Mouse (Mus musculus) intestine, embryonic 15.5 days (tissue): ENCODE results near the gene Vwce. TPM values are rescaled to one million over a fixed set of nuclear protein-coding genes. Genes with fewer than 3 reads are reported as not detected.

Source experiments
- ATAC-seq: fragments of 200-750 bp; cut with Nextera tagmentation; 2 replicates; pipeline ENCODE4 v1.8.0; 2017; ENCODE audit warnings: moderate TSS enrichment, moderate library complexity
- H3K27ac ChIP-seq: fragments of 300-500 bp; sonication (generic); 2 replicates; pipeline ENCODE4 v1.5.1; 2015; ENCODE audit warnings: mild to moderate bottlenecking, inconsistent platforms
- H3K27me3 ChIP-seq: fragments of 300-500 bp; sonication (generic); replicated peaks from 2 replicates; pipeline ENCODE4 v1.6.1; 2015; ENCODE audit warnings: inconsistent platforms
- H3K36me3 ChIP-seq: fragments of 300-500 bp; sonication (generic); 2 replicates; pipeline ENCODE4 v1.6.1; 2015; ENCODE audit warnings: inconsistent platforms
- H3K4me1 ChIP-seq: fragments of 300-500 bp; sonication (generic); replicated peaks from 2 replicates; pipeline ENCODE4 v1.6.1; 2015; ENCODE audit warnings: inconsistent platforms
- H3K4me2 ChIP-seq: fragments of 300-500 bp; sonication (generic); replicated peaks from 2 replicates; pipeline ENCODE4 v1.6.1; 2015; ENCODE audit warnings: mild to moderate bottlenecking, inconsistent platforms
- H3K4me3 ChIP-seq: fragments of 300-500 bp; sonication (generic); replicated peaks from 2 replicates; pipeline ENCODE4 v1.5.1; 2015; ENCODE audit warnings: inconsistent platforms
- H3K9ac ChIP-seq: fragments of 300-500 bp; sonication (generic); 2 replicates; pipeline ENCODE4 v1.6.1; 2015; ENCODE audit warnings: inconsistent platforms
- H3K9me3 ChIP-seq: fragments of 300-500 bp; sonication (generic); 2 replicates; pipeline ENCODE4 v1.6.1; 2016; ENCODE audit warnings: inconsistent platforms
- WGBS: fragments of 180-500 bp; shearing (Covaris S2); methylation state at CpG from one replicate; pipeline ENCODE4 v1.1.7; 2015; 5-methylcytosine and 5-hydroxymethylcytosine counted together
- polyA plus RNA-seq: library from polyadenylated mRNA; unstranded; fragments of >200 nt; fragmentation: Nextera tagmentation; extraction: Ambion mirVana; gene quantifications from 2 replicates; pipeline ENCODE4 v1.2.1, GENCODE M21; 2015

Vwce gene
- polyA plus RNA-seq, 1 experiment from 2014 or later = 3.4 TPM

GRCm38 (mm10) chr19:10604534-10604933, 29.5 kb upstream of the Vwce start:
- peaks cover 26% of the 10 kb centered on the region for H3K4me1 ChIP-seq
- peak overlapping the region; percentile 73 for H3K4me2 ChIP-seq
- peaks cover 15% of the 10 kb centered on the region for H3K36me3 ChIP-seq
- peak overlapping the region; percentile 93 for H3K27ac ChIP-seq
- ATAC-seq = no peak
- peak overlapping the region; percentile 99 for H3K4me3 ChIP-seq
- H3K9ac ChIP-seq = peak overlapping the region; percentile 63
- 43% methylated on average over 3 of the region's 3 CpGs for WGBS
- H3K27me3 ChIP-seq = no peaks in the 10 kb centered on the region
- no peaks in the 10 kb centered on the region for H3K9me3 ChIP-seq

GRCm38 (mm10) chr19:10605293-10605900, 28.6 kb upstream of the Vwce start, which contains the start of the genes Ddb1 and Tkfc:
TSS of gene Ddb1 (plus strand) at chr19:10605327.
TSS of gene Tkfc (minus strand) at chr19:10605654.
- H3K27ac ChIP-seq = peak within 1 kb of the TSS; percentile 93
- peaks cover 26% of the 10 kb centered on the region for H3K4me1 ChIP-seq
- peak; percentile 97 for ATAC-seq
- under 1% methylated on average over 49 of the region's 49 CpGs for WGBS
- H3K27me3 ChIP-seq = no peaks in the 10 kb centered on the region
- H3K9ac ChIP-seq = peak within 1 kb of the TSS; percentile 98
- peak within 1 kb of the TSS; percentile 99 for H3K4me3 ChIP-seq
- peaks cover 15% of the 10 kb centered on the region for H3K36me3 ChIP-seq
- no peaks in the 10 kb centered on the region for H3K9me3 ChIP-seq
- H3K4me2 ChIP-seq = peak within 1 kb of the TSS; percentile 73

DNA sequence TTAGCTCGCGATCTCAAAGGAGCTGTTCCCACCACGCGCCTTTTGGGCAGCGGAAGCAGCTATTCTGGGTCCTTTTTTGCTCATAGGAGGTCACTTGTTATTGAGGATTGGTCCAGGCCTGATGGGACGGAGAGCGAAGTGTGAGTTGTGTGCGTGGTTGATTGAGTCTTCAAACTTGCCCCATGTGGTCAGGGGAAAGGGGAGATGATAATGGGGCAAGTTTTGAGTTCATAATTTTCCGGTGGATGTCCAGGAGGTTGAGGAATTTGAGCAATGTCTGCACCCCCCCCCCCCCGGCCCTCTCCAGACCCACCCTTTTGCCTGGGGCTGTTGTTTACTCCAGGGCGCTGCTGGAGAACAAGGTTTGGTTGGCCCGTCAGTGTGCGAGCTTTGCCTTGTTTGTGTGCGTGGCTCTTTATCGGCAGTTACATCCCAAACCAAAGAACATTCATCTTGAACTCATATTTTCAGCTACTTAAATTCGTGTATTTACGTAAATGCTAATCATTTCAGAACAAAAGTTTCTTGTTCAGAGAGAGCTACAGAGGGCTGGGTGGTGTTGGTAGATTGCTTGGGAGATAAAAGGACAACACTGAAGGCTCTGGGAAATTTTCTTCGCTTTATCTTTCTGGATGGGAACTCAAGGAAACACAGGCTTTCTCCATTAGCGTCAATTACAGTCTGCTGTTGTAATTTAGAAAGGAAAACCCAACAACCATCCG, 28.0 kb upstream of the Vwce start:
- peak overlapping the region; percentile 90 for H3K27ac ChIP-seq
- H3K27me3 ChIP-seq = no peaks in the 10 kb centered on the region
- H3K4me1 ChIP-seq = peaks cover 26% of the 10 kb centered on the region
- ATAC-seq = peak; percentile 5; the same call in 1 of the 2 replicates
- WGBS = 4% methylated on average over 20 of the region's 20 CpGs
- no peaks in the 10 kb centered on the region for H3K9me3 ChIP-seq
- H3K4me3 ChIP-seq = peak overlapping the region; percentile 99
- H3K36me3 ChIP-seq = peaks cover 21% of the 10 kb centered on the region
- peak overlapping the region; percentile 98 for H3K9ac ChIP-seq
- H3K4me2 ChIP-seq = peak overlapping the region; percentile 66

GRCm38 (mm10) chr19:10608573-10609240, 25.3 kb upstream of the Vwce start:
- no peak overlapping the region for H3K4me2 ChIP-seq
- no peaks in the 10 kb centered on the region for H3K27me3 ChIP-seq
- peaks cover 43% of the 10 kb centered on the region for H3K36me3 ChIP-seq
- H3K27ac ChIP-seq = no peak overlapping the region
- no peak overlapping the region for H3K9ac ChIP-seq
- 75% methylated on average over 5 of the region's 5 CpGs for WGBS
- no peaks in the 10 kb centered on the region for H3K9me3 ChIP-seq
- H3K4me3 ChIP-seq = no peak overlapping the region
- H3K4me1 ChIP-seq = peaks cover 18% of the 10 kb centered on the region
- no peak for ATAC-seq

GRCm38 (mm10) chr19:10634872-10635318, 882 bp downstream of the Vwce start:
- 3% methylated on average over 21 of the region's 21 CpGs for WGBS
- Histone ChIP-seq H3K4me3 (peak overlapping the region; percentile 47), H3K4me2 (peak overlapping the region; percentile 96), H3K9ac (peak overlapping the region; percentile 55), H3K27ac (0 out of 2 replicates have a peak overlapping the region, but pooled peaks have one; percentile 24), H3K36me3 (peaks cover 2% of the 10 kb centered on the region; the same call in 1 of the 2 replicates), H3K27me3 (no peaks in the 10 kb centered on the region), H3K9me3 (no peaks in the 10 kb centered on the region), H3K4me1 (peaks cover 16% of the 10 kb centered on the region)
- peak; percentile 92 for ATAC-seq

DNA sequence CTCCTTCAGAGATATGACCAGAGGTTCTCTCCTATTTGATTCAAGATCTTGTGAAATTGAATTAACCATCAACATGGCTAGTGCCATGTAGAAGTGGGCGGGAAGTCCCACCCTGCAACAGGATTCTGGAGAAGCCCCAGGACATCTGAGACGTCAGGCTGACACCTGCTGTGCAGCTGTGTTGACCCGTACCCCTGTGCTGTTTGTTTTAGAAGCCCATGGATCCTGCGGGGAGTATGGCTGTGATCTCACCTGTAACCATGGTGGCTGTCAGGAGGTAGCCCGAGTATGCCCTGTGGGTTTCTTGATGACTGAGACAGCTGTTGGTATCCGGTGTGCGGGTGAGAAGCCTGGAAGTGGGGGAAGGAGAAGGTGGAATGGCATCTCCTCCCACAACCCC, 3.8 kb downstream of the Vwce start:
- WGBS = 54% methylated on average over 7 of the region's 7 CpGs
- no peak overlapping the region for H3K4me3 ChIP-seq
- no peaks in the 10 kb centered on the region for H3K27me3 ChIP-seq
- H3K36me3 ChIP-seq = no peaks in the 10 kb centered on the region
- no peak for ATAC-seq
- no peak overlapping the region for H3K27ac ChIP-seq
- peaks cover 18% of the 10 kb centered on the region for H3K4me1 ChIP-seq
- no peaks in the 10 kb centered on the region for H3K9me3 ChIP-seq
- no peak overlapping the region for H3K4me2 ChIP-seq
- no peak overlapping the region for H3K9ac ChIP-seq

GRCm38 (mm10) chr19:10640080-10640479, 6.1 kb downstream of the Vwce start:
- Histone ChIP-seq H3K36me3 (no peaks in the 10 kb centered on the region), H3K9me3 (no peaks in the 10 kb centered on the region), H3K9ac (no peak overlapping the region), H3K4me1 (peaks cover 13% of the 10 kb centered on the region), H3K4me2 (0 out of 2 replicates have a peak overlapping the region, but pooled peaks have one; percentile 24), H3K27me3 (no peaks in the 10 kb centered on the region), H3K4me3 (no peak overlapping the region), H3K27ac (no peak overlapping the region)
- 17% methylated on average over 5 of the region's 5 CpGs for WGBS
- ATAC-seq = no peak

GRCm38 (mm10) chr19:10640589-10641378, 6.8 kb downstream of the Vwce start:
- 47% methylated on average over 13 of the region's 13 CpGs for WGBS
- ATAC-seq = no peak

GRCm38 (mm10) chr19:10645616-10646015, 11.6 kb downstream of the Vwce start:
- no peak for ATAC-seq
- H3K4me2 ChIP-seq = no peak overlapping the region
- H3K27me3 ChIP-seq = no peaks in the 10 kb centered on the region
- H3K9me3 ChIP-seq = no peaks in the 10 kb centered on the region
- H3K36me3 ChIP-seq = no peaks in the 10 kb centered on the region
- no peak overlapping the region for H3K9ac ChIP-seq
- 88% methylated on average over 2 of the region's 2 CpGs for WGBS
- no peak overlapping the region for H3K4me3 ChIP-seq
- 0 out of 2 replicates have a peak, but pooled peaks cover 3% of the 10 kb centered on the region for H3K4me1 ChIP-seq
- H3K27ac ChIP-seq = no peak overlapping the region

More at GRCm38 (mm10) chr19:10640589-10641378, 6.8 kb downstream of the Vwce start:
- Histone ChIP-seq H3K36me3 (no peaks in the 10 kb centered on the region), H3K4me3 (no peak overlapping the region), H3K4me1 (peaks cover 6% of the 10 kb centered on the region; the same call in 1 of the 2 replicates), H3K4me2 (peak overlapping the region; percentile 24; the same call in 1 of the 2 replicates), H3K27me3 (no peaks in the 10 kb centered on the region), H3K9me3 (no peaks in the 10 kb centered on the region), H3K27ac (no peak overlapping the region), H3K9ac (no peak overlapping the region)

DNA sequence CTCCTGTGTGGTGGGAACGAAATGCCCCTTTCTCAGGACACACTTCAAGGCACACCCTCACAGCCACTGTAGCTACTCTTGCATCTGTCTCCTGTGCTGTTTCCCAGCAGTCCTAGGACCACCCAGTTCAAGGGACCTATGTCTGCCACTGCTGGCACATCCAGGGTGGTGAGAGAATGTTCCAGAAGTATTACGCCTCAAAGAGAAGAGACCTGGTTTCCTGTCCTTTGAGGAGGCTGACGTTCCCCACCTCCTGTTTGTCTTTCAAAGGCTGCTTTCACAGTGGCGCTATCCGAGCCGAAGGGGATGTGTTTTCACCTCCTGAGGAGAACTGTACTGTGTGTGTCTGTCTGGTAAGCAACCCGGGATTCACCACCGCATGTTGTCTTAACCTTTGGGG, 14.1 kb downstream of the Vwce start:
- H3K4me2 ChIP-seq = no peak overlapping the region
- 75% methylated on average over 8 of the region's 8 CpGs for WGBS
- no peaks in the 10 kb centered on the region for H3K9me3 ChIP-seq
- H3K4me3 ChIP-seq = no peak overlapping the region
- H3K36me3 ChIP-seq = no peaks in the 10 kb centered on the region
- no peaks in the 10 kb centered on the region for H3K27me3 ChIP-seq
- ATAC-seq = no peak
- H3K4me1 ChIP-seq = 0 out of 2 replicates have a peak, but pooled peaks cover 3% of the 10 kb centered on the region
- H3K9ac ChIP-seq = no peak overlapping the region
- no peak overlapping the region for H3K27ac ChIP-seq

GRCm38 (mm10) chr19:10656058-10656457, 22.0 kb downstream of the Vwce start:
- Histone ChIP-seq H3K36me3 (no peaks in the 10 kb centered on the region), H3K4me3 (no peak overlapping the region), H3K9me3 (no peaks in the 10 kb centered on the region), H3K4me2 (no peak overlapping the region), H3K27me3 (no peaks in the 10 kb centered on the region), H3K4me1 (0 out of 2 replicates have a peak, but pooled peaks cover 2% of the 10 kb centered on the region), H3K27ac (no peak overlapping the region), H3K9ac (no peak overlapping the region)
- no peak for ATAC-seq
- WGBS = 53% methylated on average over 3 of the region's 3 CpGs
